Mouse (Mus musculus) adipose tissue, adult 10 weeks (tissue): ENCODE measurements around the gene Ackr3. TPM values are rescaled to one million over a fixed set of nuclear protein-coding genes. Genes with fewer than 3 reads are reported as not detected.

Source experiments
- polyA plus RNA-seq: library from polyadenylated mRNA; stranded (reverse); fragments of 350-450 nt; fragmentation: Illumina TruSeq; extraction: RNeasy Lipid Tissue Mini Kit (QIAGEN cat#74804); gene quantifications from one replicate; pipeline ENCODE4 v1.2.3, GENCODE M21; 2014; ENCODE audit warnings: low read depth, low replicate concordance

Ackr3 gene
- polyA plus RNA-seq: 37.8 TPM

DNA sequence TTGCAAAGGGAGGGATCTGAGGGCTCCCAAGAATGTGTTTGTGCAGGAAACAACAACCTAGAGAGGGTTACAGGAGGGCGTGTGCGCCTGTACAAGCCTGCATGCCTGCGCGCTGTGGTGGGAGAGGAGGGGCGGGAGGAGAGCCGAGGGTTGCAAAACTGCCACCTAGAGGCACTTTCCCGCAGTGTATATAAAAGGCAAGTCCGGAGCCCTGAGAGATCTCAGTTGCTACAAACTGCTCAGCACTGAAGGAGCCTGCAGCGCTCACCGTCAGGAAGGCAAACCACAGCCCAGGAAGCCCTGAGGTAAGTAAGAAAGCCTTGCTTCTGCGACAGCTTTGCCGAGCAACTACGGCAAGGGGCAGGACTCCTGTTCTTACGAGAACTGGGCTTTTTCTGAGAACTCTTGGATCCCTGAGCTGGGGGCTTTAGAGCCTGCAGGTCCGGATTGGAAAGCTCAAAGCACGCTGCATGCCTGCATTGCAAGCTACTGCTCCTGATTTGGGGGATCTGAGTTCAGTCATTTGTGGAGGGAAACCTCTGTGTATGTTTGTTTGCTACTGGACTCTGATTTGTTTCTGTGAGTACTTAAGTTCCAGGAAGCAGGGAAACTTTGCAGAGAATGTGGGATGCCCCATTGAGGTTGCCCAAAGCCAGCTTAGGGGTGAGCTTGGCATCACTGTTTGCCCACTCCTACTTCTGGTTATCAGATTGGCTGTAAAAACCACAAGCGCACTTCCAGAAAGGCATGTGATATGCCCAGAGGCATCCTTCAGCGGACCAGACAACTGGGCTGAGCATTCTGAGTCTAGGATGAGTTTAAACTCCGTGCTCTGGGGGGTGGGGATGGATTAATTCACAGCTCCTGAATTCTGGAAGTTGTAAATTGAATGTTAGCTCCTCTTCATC is at the start of gene Ackr3:
TSS of gene Ackr3 (plus strand) at position 198 of the 908 bp plus-strand sequence.

Other genes starting within 250 kb of the Ackr3 start
- 31.8 TPM for gene Asb18, start 189.3 kb upstream of the Ackr3 start, polyA plus RNA-seq
- gene Iqca, start 50.6 kb upstream of the Ackr3 start, polyA plus RNA-seq: 0.66 TPM